Mouse (Mus musculus) embryonic facial prominence, embryonic 14.5 days (tissue): ENCODE results near the gene Blm. TPM values are rescaled to one million over a fixed set of nuclear protein-coding genes. Genes with fewer than 3 reads are reported as not detected.

Source experiments
- ATAC-seq: fragments of 200-750 bp; cut with Nextera tagmentation; 2 replicates; pipeline ENCODE4 v1.8.0; 2017; ENCODE audit warnings: low read depth, moderate number of reproducible peaks, moderate TSS enrichment
- DNase-seq: peaks from one replicate; pipeline ENCODE4 v3.0.0-alpha.2; 2015; ENCODE audit warnings: low spot score
- H3K27ac ChIP-seq: fragments of 300-500 bp; sonication (generic); replicated peaks from 2 replicates; pipeline ENCODE4 v1.5.1; 2014; ENCODE audit warnings: low read depth, mild to moderate bottlenecking, low read length, moderate library complexity
- H3K27me3 ChIP-seq: fragments of 300-500 bp; sonication (generic); replicated peaks from 2 replicates; pipeline ENCODE4 v1.6.1; 2014; ENCODE audit warnings: low read length; ENCODE audit not compliant: control insufficient read depth, insufficient read depth
- H3K36me3 ChIP-seq: fragments of 300-500 bp; sonication (generic); 2 replicates; pipeline ENCODE4 v1.6.1; 2014; ENCODE audit warnings: low read length, mixed read lengths; ENCODE audit not compliant: control insufficient read depth, insufficient read depth
- H3K4me1 ChIP-seq: fragments of 300-500 bp; sonication (generic); 2 replicates; pipeline ENCODE4 v1.6.1; 2014; ENCODE audit warnings: antibody characterized with exemption, low read length; ENCODE audit not compliant: control insufficient read depth, insufficient read depth
- H3K4me2 ChIP-seq: fragments of 300-500 bp; sonication (generic); 2 replicates; pipeline ENCODE4 v1.6.1; 2014; ENCODE audit warnings: low read depth, mild to moderate bottlenecking, low read length, moderate library complexity, mixed read lengths
- H3K4me3 ChIP-seq: fragments of 300-500 bp; sonication (generic); 2 replicates; pipeline ENCODE4 v1.5.1; 2014; ENCODE audit warnings: low read depth, mild to moderate bottlenecking, low read length
- H3K9ac ChIP-seq: fragments of 300-500 bp; sonication (generic); 2 replicates; pipeline ENCODE4 v1.6.1; 2014; ENCODE audit warnings: low read depth, mild to moderate bottlenecking, low read length, moderate library complexity, mixed read lengths
- H3K9me3 ChIP-seq: fragments of 300-500 bp; sonication (generic); 2 replicates; pipeline ENCODE4 v1.6.1; 2016; ENCODE audit warnings: low read length; ENCODE audit not compliant: control insufficient read depth
- WGBS: fragments of 180-500 bp; shearing (Covaris S2); extraction: QIAGEN DNeasy Blood & Tissue Kit; methylation state at CpG from one replicate; pipeline ENCODE4 v1.1.7; 2014; 5-methylcytosine and 5-hydroxymethylcytosine counted together
- polyA plus RNA-seq: library from polyadenylated mRNA; unstranded; fragments of >200 nt; fragmentation: Nextera tagmentation; extraction: Ambion mirVana; gene quantifications from 2 replicates; pipeline ENCODE4 v1.2.1, GENCODE M21; 2014

The Blm gene
- polyA plus RNA-seq, 1 experiment from 2014 or later: 13.1 TPM

- Histone ChIP-seq H3K4me2 (peak overlapping the region; percentile 21; the same call in 1 of the 2 replicates), H3K27ac (peak overlapping the region; percentile 81), H3K36me3 (no peaks in the 10 kb centered on the region), H3K4me3 (no peak overlapping the region), H3K9ac (no peak overlapping the region), H3K4me1 (peaks cover 7% of the 10 kb centered on the region; the same call in 1 of the 2 replicates), H3K9me3 (no peaks in the 10 kb centered on the region), H3K27me3 (no peaks in the 10 kb centered on the region)
- 35% methylated on average over 22 of the region's 22 CpGs for WGBS
- DNase-seq (peak; percentile 83), ATAC-seq (peak; percentile 77)
Observed at GRCm38 (mm10) chr7:80554180-80555021, 19.5 kb upstream of the Blm start.

GRCm38 (mm10) chr7:80548513-80549260, 13.8 kb upstream of the Blm start:
- H3K9me3 ChIP-seq: no peaks in the 10 kb centered on the region
- H3K36me3 ChIP-seq: no peaks in the 10 kb centered on the region
- DNase-seq (no peak), ATAC-seq (no peak)
- no peak overlapping the region for H3K27ac ChIP-seq
- no peaks in the 10 kb centered on the region for H3K4me1 ChIP-seq
- no peaks in the 10 kb centered on the region for H3K27me3 ChIP-seq
- no peak overlapping the region for H3K4me2 ChIP-seq
- no peak overlapping the region for H3K9ac ChIP-seq
- WGBS: 72% methylated on average over 7 of the region's 7 CpGs
- no peak overlapping the region for H3K4me3 ChIP-seq

- H3K4me3 ChIP-seq: no peak overlapping the region
- WGBS: 83% methylated on average over 7 of the region's 7 CpGs
- no peak for DNase-seq
- H3K36me3 ChIP-seq: no peaks in the 10 kb centered on the region
- no peak overlapping the region for H3K27ac ChIP-seq
- ATAC-seq: no peak
- no peaks in the 10 kb centered on the region for H3K27me3 ChIP-seq
- H3K4me2 ChIP-seq: no peak overlapping the region
- H3K9ac ChIP-seq: no peak overlapping the region
- H3K4me1 ChIP-seq: no peaks in the 10 kb centered on the region
- H3K9me3 ChIP-seq: no peaks in the 10 kb centered on the region
Observed at GRCm38 (mm10) chr7:80542139-80542831, 7.4 kb upstream of the Blm start.

- no peak overlapping the region for H3K4me2 ChIP-seq
- no peak overlapping the region for H3K9ac ChIP-seq
- DNase-seq: no peak
- H3K36me3 ChIP-seq: no peaks in the 10 kb centered on the region
- 58% methylated on average over 5 of the region's 5 CpGs for WGBS
- no peaks in the 10 kb centered on the region for H3K4me1 ChIP-seq
- H3K9me3 ChIP-seq: no peaks in the 10 kb centered on the region
- ATAC-seq: no peak
- no peak overlapping the region for H3K4me3 ChIP-seq
- no peaks in the 10 kb centered on the region for H3K27me3 ChIP-seq
- no peak overlapping the region for H3K27ac ChIP-seq
Observed at GRCm38 (mm10) chr7:80539581-80539980, 4.7 kb upstream of the Blm start.

DNA sequence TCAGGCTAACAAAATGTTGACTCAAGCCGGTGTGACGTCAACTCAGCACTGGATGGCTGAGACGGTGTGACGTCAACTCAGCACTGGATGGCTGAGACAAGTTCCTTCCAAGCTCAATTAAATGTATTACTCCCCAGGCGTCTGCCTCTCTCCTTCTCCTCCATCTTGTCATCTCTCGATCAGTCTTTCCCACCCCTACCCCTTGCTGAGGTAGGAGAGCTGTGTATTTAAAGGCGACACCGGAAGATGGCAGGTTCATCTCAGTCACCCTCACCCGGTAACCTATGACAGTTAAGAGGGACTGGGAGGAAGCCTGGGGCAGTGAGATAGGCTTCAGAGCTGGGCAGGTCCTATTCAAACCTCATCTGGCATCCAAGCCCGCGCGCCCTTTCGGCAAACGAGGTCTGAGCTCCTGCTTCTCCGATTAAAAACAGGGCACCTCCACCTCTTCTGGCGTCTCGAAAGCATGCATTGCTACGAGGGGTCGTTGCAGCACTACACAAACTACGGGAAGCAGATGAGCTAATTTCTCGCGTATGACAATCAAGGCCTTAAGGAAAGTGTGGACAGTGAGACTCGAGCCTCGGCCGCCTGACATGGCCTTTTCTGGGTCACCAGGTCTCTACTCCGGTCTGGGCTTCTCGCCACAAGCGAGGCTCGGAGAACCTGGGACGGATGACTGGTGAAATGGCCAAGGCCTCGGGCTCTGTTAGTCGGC, 469 bp downstream of the Blm start:
- no peak for ATAC-seq
- H3K27me3 ChIP-seq: no peaks in the 10 kb centered on the region

GRCm38 (mm10) chr7:80531087-80531486, 3.8 kb downstream of the Blm start:
- ATAC-seq (no peak), DNase-seq (no peak)
- Histone ChIP-seq H3K4me3 (no peak overlapping the region), H3K36me3 (no peaks in the 10 kb centered on the region), H3K27ac (no peak overlapping the region), H3K27me3 (no peaks in the 10 kb centered on the region), H3K9me3 (no peaks in the 10 kb centered on the region), H3K4me2 (no peak overlapping the region), H3K9ac (no peak overlapping the region), H3K4me1 (peaks cover 10% of the 10 kb centered on the region; the same call in 1 of the 2 replicates)
- WGBS: 84% methylated on average over 6 of the region's 6 CpGs

More for the DNA sequence above, 469 bp downstream of the Blm start:
- H3K4me3 ChIP-seq: peak overlapping the region; percentile 77
- no peaks in the 10 kb centered on the region for H3K9me3 ChIP-seq
- peak overlapping the region; percentile 96 for H3K4me2 ChIP-seq
- H3K27ac ChIP-seq: peak overlapping the region; percentile 79
- no peaks in the 10 kb centered on the region for H3K36me3 ChIP-seq
- peaks cover 10% of the 10 kb centered on the region; the same call in 1 of the 2 replicates for H3K4me1 ChIP-seq
- peak overlapping the region; percentile 83 for H3K9ac ChIP-seq
- WGBS: 1% methylated on average over 32 of the region's 32 CpGs
- peak; percentile 56 for DNase-seq

GRCm38 (mm10) chr7:80530646-80531045, 4.3 kb downstream of the Blm start:
- Histone ChIP-seq H3K36me3 (no peaks in the 10 kb centered on the region), H3K4me1 (peaks cover 10% of the 10 kb centered on the region; the same call in 1 of the 2 replicates), H3K9me3 (no peaks in the 10 kb centered on the region), H3K4me2 (no peak overlapping the region), H3K9ac (no peak overlapping the region), H3K27ac (no peak overlapping the region), H3K4me3 (no peak overlapping the region), H3K27me3 (no peaks in the 10 kb centered on the region)
- ATAC-seq (no peak), DNase-seq (no peak)
- WGBS: 85% methylated on average over 2 of the region's 2 CpGs

GRCm38 (mm10) chr7:80526698-80527097, 8.2 kb downstream of the Blm start:
- Histone ChIP-seq H3K4me3 (no peak overlapping the region), H3K9ac (no peak overlapping the region), H3K36me3 (no peaks in the 10 kb centered on the region), H3K4me1 (no peaks in the 10 kb centered on the region), H3K27me3 (no peaks in the 10 kb centered on the region), H3K4me2 (no peak overlapping the region), H3K27ac (no peak overlapping the region), H3K9me3 (no peaks in the 10 kb centered on the region)
- WGBS: 73% methylated on average over 6 of the region's 6 CpGs
- ATAC-seq (no peak), DNase-seq (no peak)
